Mouse (Mus musculus): Measurements from ENCODE around the gene Stk36.

DNA sequence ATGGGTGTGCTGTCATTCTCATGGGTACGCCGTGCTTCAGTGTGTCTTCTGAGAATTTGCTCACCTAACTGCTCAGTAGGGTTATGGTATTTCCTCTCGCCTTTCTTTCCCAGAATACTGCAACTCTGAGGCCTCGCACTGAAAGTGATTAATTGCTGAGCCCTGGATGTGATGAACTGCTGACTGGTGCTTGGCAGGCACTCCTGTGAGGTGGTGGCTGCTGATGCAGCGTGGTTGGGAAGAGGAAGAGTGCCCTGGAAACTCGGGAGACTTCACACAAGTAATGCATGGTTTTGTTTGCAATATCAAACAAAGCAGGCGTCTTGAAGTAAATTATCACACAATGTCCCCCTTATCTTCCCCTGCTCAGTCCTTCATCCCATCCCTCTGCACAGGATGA, 71.5 kb downstream of the Stk36 start:
- TF ChIP-seq CTCF (IDR thresholded peaks at IDR 0.05) (no peak), EP300 (IDR thresholded peaks at IDR 0.05) (no peak)
